Mouse (Mus musculus): Measurements from ENCODE around the gene 4921507P07Rik.

DNA sequence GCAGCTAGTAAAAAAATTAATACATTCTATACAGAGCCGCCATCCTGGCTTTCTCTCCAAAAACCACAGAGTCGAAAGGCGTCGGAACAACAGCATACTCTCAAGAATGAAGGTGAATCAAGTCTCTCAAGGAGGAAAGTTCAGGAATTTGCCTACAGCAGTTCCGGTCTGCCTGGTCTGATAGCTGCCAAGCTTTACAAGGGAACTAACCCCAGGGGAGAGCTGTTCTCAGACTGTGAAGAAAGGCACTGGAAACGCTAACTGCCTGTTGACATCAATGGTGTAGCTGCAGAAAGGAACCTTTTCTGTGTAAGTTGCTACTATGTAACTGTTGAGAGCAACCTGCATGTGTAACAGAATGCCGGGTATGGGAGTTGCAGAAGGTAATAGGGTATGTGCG, 64.5 kb downstream of the 4921507P07Rik start:
- TF ChIP-seq MAFK (IDR thresholded peaks at IDR 0.05; ENCODE audit: insufficient read depth, low read depth, low read length) (no peak), HCFC1 (IDR thresholded peaks at IDR 0.05; ENCODE audit: borderline replicate concordance, insufficient read depth, low read length) (no peak), ZNF384 (IDR thresholded peaks at IDR 0.05; ENCODE audit: low read depth, low read length) (no peak), CHD2 (IDR thresholded peaks at IDR 0.05; ENCODE audit: low read depth, low read length) (no peak), ZC3H11A (IDR thresholded peaks at IDR 0.05; ENCODE audit: borderline replicate concordance, low read depth, low read length) (no peak)

All from ES-E14 (cell line).